Mouse (Mus musculus): ENCODE measurements at regions not wholly inside any gene's neighbourhood (a gene's known extent, or its start where the extent isn't known, plus 50 kb on each side); places are given as distances from the start of the nearest gene placed in this dataset.
A peak's percentile ranks its signal among the peaks of the same experiment; 100 is the strongest.

DNA sequence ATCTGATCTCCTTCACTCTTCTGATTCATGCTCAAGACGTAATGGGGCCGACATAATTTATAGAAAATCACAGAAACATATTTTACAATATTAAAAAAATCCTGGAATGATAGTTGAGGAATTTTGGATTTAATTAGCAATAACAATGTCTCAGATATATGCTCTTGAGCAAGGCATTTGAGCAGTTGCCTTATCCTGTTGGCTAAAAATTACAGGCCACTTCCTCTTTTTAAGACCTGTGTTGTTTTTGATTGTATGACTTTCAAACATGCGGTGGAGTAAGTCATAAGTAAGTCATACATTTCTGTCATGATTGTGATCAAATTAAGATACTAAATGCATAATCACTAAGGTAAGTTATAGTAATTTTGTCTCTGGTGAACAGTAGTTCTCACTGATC is 387.5 kb downstream of the Nxph1 start:
- no peak for DNase-seq

DNA sequence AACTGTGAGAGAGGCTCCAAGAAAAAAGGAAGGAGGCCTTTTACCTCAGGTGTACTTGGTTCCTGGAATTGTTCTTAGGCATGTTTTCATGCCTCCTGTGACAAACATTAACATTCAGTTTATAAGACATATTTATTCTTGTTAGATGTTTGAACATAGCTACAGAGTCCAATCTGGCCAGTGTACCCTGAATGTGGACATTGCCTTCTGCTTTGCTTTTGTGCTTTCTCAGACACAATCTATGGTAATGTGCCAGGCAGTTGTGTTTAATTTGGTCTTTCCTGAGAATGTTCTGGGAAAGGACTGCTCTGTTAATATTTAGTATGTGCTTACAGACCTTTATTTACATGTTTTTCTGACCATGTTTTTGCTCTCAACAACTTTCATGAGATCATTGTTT is 436.0 kb downstream of the Nxph1 start:
- DNase-seq, result no peak

- peak; percentile 19 for DNase-seq
These were observed 449.8 kb downstream of the Nxph1 start for GRCm38 (mm10) chr6:9398001-9398400.

- no peak for DNase-seq
These were observed 457.8 kb downstream of the Nxph1 start for GRCm38 (mm10) chr6:9406016-9406415.
